Mouse (Mus musculus) E14TG2a.4 (cell line): Measurements from ENCODE around the gene Pkp3.
"Not testable (repeated sequence)": the region's sequence is repeated elsewhere in the genome, so short reads cannot be mapped to it uniquely, and the experiment has no call there.

ENCODE experiments used
- H3K27me3 ChIP-seq: 2 replicates; pipeline ENCODE4 v1.6.1; 2014; ENCODE audit warnings: low read length, control low read depth; ENCODE audit not compliant: insufficient read depth
- H3K36me3 ChIP-seq: 2 replicates; pipeline ENCODE4 v1.6.1; 2014; ENCODE audit warnings: low read length, control low read depth; ENCODE audit not compliant: insufficient read depth
- H3K4me1 ChIP-seq: replicated peaks from 2 replicates; pipeline ENCODE4 v1.6.1; 2014; ENCODE audit warnings: low read depth, low read length, control low read depth
- H3K4me3 ChIP-seq: replicated peaks from 2 replicates; pipeline ENCODE4 v1.5.1; 2014; ENCODE audit warnings: mild to moderate bottlenecking, low read length
- H3K9me3 ChIP-seq: 2 replicates; pipeline ENCODE4 v1.6.1; 2014; ENCODE audit warnings: low read length, control low read depth
- CTCF ChIP-seq: conservative IDR thresholded peaks from 2 replicates; pipeline ENCODE4 v1.5.1; 2014; ENCODE audit warnings: low read length
- NANOG ChIP-seq: IDR thresholded peaks from 2 replicates; pipeline ENCODE4 v1.6.1; 2014; ENCODE audit warnings: borderline replicate concordance, low read length, mixed read lengths
- POU5F1 ChIP-seq: IDR thresholded peaks from 2 replicates; pipeline ENCODE4 v1.6.1; 2014; ENCODE audit warnings: low read length, borderline replicate concordance

Gene Pkp3

GRCm38 (mm10) chr7:141077841-141078240 is at the start of gene Pkp3:
Gene Pkp3, plus strand, starts transcription at chr7:141078218.
- peak within 1 kb of the TSS; percentile 60 for H3K4me3 ChIP-seq
- H3K4me1 ChIP-seq, result peaks cover 50% of the 10 kb centered on the region
- no peaks in the 10 kb centered on the region for H3K36me3 ChIP-seq
- H3K9me3 ChIP-seq, result no peaks in the 10 kb centered on the region
- peaks cover 33% of the 10 kb centered on the region for H3K27me3 ChIP-seq
- TF ChIP-seq POU5F1 (no peak), NANOG (no peak), CTCF (no peak)

GRCm38 (mm10) chr7:141028831-141029230 is 49.2 kb upstream of the Pkp3 start, which contains the start of gene Gm17387:
Gene Gm17387, plus strand, starts transcription at chr7:141029131.
- H3K4me1 ChIP-seq, result peaks cover 86% of the 10 kb centered on the region
- no peaks in the 10 kb centered on the region for H3K27me3 ChIP-seq
- H3K36me3 ChIP-seq, result no peaks in the 10 kb centered on the region
- TF ChIP-seq POU5F1 (no peak), CTCF (no peak), NANOG (no peak)
- no peaks in the 10 kb centered on the region for H3K9me3 ChIP-seq
- H3K4me3 ChIP-seq, result no peak within 1 kb of the TSS

- peaks cover 81% of the 10 kb centered on the region for H3K4me1 ChIP-seq
- no peaks in the 10 kb centered on the region for H3K9me3 ChIP-seq
- TF ChIP-seq CTCF (no peak), NANOG (peak; percentile 87), POU5F1 (no peak)
- no peaks in the 10 kb centered on the region for H3K27me3 ChIP-seq
- no peaks in the 10 kb centered on the region for H3K36me3 ChIP-seq
- H3K4me3 ChIP-seq, result no peak overlapping the region
These were observed 47.6 kb upstream of the Pkp3 start for GRCm38 (mm10) chr7:141030390-141030789.

- Histone ChIP-seq H3K4me1 (peaks cover 66% of the 10 kb centered on the region), H3K27me3 (no peaks in the 10 kb centered on the region), H3K36me3 (no peaks in the 10 kb centered on the region), H3K9me3 (no peaks in the 10 kb centered on the region), H3K4me3 (peak overlapping the region; percentile 35; the same call in 1 of the 2 replicates)
- TF ChIP-seq POU5F1 (no peak), NANOG (no peak), CTCF (no peak)
These were observed 45.4 kb upstream of the Pkp3 start for GRCm38 (mm10) chr7:141032458-141033167.

GRCm38 (mm10) chr7:141036624-141037023 is 41.4 kb upstream of the Pkp3 start:
- not testable (repeated sequence) for H3K9me3 ChIP-seq, H3K4me3 ChIP-seq, H3K27me3 ChIP-seq, H3K36me3 ChIP-seq
- H3K4me1 ChIP-seq, result peaks cover 63% of the 10 kb centered on the region

DNA sequence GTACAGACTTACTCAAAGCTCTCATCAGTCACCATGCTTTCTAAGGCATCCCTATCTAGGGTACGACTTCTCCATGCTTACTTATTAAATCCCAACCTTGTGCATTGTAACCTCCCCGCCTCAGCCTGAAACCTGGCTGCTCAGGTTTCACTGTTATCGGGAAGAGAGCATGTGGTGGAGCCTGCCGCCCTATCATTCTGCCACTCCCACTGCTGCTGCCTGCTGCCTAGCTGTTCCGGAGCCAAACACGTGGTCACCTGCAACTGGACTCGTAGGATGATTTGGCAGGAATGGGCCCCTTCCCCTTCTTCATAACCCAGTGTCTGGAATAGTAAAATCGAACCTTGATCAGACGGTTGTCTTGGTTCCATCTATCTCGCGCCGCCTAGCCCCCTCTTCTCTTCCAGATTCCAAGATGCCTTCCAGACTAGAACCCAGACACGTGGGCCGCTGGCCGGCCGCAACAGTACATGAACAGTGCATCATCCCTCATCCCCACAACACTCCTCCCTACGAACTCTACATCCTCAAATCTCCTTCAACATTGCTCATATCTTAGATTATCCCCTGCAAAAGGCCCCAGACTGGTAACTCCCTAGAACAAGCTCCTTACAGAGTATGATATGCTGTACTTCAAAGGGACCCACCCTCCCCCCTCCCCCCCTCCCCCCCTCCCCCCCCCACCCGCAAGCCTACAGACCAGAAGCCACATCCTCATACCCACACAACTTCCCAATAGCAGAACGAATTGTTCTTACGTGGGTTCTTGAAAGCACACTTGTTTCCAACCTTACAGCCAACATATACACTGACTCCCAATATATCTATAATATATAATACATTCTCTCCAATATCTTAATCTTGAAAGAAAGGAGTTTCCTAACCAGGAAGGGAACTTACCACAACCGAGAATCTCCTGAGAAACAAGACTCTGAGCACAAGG is 39.7 kb upstream of the Pkp3 start:
- H3K9me3 ChIP-seq, result 0 out of 2 replicates have a peak, but pooled peaks cover 3% of the 10 kb centered on the region
- H3K27me3 ChIP-seq, result no peaks in the 10 kb centered on the region
- no peak for TF ChIP-seq CTCF
- no peak for TF ChIP-seq POU5F1
- no peak for TF ChIP-seq NANOG
- peak overlapping the region; percentile 47 for H3K4me3 ChIP-seq
- H3K36me3 ChIP-seq, result no peaks in the 10 kb centered on the region
- H3K4me1 ChIP-seq, result peaks cover 61% of the 10 kb centered on the region

DNA sequence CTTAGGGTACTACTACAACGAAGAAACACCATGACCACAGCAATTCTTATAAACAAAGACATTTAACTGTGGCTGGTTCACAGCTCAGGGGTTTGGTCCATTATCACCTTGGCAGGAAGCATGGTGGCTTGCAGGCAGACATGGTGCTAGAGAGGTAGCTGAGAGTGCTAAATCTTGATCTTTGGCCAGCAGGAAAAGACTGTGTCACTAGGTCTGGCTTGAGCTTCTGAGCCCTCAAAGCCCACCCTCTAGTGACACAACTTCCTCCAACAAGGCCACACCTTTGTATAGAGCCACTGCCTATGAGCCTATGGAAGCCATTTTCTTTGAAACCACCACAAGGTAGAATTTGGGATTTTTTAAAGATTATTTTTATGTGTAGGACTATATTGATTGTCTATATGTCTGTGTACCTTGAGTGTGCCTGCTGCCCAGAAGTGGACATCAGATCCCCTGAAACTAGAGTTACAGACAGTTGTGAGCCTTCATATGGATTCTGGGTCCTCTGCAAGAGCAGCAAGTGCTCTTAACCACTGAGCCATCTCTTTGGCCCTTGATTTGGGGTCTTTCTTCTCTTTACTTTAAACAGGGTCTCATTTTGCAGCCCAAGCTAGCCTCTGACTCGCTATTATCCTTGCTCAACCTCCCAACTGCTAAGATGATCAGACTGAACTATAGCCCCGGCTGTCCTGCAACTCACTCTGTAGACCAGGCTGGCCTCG is 38.5 kb upstream of the Pkp3 start:
- no peaks in the 10 kb centered on the region for H3K27me3 ChIP-seq
- H3K36me3 ChIP-seq, result no peaks in the 10 kb centered on the region
- TF ChIP-seq NANOG (no peak), CTCF (no peak), POU5F1 (no peak)

More for the DNA sequence above, 38.5 kb upstream of the Pkp3 start:
- peaks cover 57% of the 10 kb centered on the region for H3K4me1 ChIP-seq
- 0 out of 2 replicates have a peak, but pooled peaks cover 3% of the 10 kb centered on the region for H3K9me3 ChIP-seq
- no peak overlapping the region for H3K4me3 ChIP-seq
